Mouse (Mus musculus): Measurements from ENCODE around the gene Gm7137. TPM values are rescaled to one million over a fixed set of nuclear protein-coding genes. Genes with fewer than 3 reads are reported as not detected.
"Not testable (repeated sequence)": the region's sequence is repeated elsewhere in the genome, so short reads cannot be mapped to it uniquely, and the experiment has no call there.

Gm7137 gene
- polyA plus RNA-seq (2015; fragmentation: Nextera tagmentation; extraction: Ambion mirVana), result not detected in 2 replicates

DNA sequence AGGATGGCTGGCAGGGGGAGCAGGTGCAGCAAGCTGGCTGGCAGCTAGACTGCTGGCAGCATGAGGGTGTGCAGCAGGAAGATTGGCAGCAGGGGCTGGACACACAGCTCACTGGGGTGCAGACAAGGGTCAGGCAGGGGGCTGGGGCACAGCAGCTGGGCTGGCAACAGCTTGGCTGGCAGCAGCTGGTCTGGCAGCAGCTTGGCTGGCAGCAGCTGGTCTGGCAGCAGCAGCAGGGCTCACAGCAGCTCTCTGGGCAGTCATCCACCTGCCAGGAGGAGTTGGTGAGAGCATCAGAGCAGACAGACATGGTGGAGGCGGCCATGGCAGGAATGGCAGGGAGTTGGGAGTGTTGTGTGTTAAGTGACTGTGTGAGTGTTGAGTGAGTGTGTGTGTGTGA lies at the start of gene Gm7137:
Gene Gm7137, minus strand, starts transcription at position 325 of the 400 bp plus-strand sequence.
- H3K27ac ChIP-seq (ENCODE audit: low read length); H3K9ac ChIP-seq (ENCODE audit: low read depth, low read length); H3K9me3 ChIP-seq (replicated peaks; ENCODE audit: control insufficient read depth, low read length, poor library complexity, severe bottlenecking); H3K4me1 ChIP-seq (ENCODE audit: control insufficient read depth, insufficient read depth, low read length); H3K4me2 ChIP-seq (ENCODE audit: low read length); ATAC-seq; H3K36me3 ChIP-seq (ENCODE audit: control insufficient read depth, insufficient read depth, low read length); H3K27me3 ChIP-seq (ENCODE audit: control insufficient read depth, insufficient read depth, low read depth, low read length); H3K4me3 ChIP-seq (ENCODE audit: low read depth, low read length): not testable (repeated sequence)
- WGBS, result 20% methylated on average over 1 of the region's 1 CpGs

DNA sequence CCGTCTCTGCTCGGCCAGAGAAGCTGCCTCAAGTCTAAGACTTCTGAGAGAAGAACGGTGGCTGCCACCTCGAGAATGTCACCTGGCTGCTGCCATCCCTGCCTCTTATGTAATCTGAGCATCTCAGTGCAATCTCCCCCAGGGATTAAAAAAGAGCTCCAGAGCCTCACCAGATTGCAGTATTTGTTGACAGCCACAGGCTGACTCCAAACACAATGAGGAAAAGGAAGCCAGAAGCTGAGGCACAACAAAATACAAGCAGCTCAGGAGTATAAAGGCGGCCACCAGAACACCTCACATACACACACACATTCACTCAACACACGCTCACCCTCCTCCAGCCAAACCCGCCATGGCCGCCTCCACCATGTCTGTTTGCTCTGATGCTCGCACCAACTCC lies 47.6 kb upstream of the Gm7137 start, which contains the start of gene Krtap10-10:
Gene Krtap10-10, plus strand, starts transcription at position 301 of the 400 bp plus-strand sequence.
- Histone ChIP-seq H3K27ac (ENCODE audit: low read length) (no peak within 1 kb of the TSS), H3K4me2 (ENCODE audit: low read length) (no peak within 1 kb of the TSS), H3K9me3 (replicated peaks; ENCODE audit: control insufficient read depth, low read length, poor library complexity, severe bottlenecking) (no peaks in the 10 kb centered on the region), H3K9ac (ENCODE audit: low read depth, low read length) (no peak within 1 kb of the TSS), H3K36me3 (ENCODE audit: control insufficient read depth, insufficient read depth, low read length) (no peaks in the 10 kb centered on the region), H3K4me3 (ENCODE audit: low read depth, low read length) (no peak within 1 kb of the TSS), H3K27me3 (ENCODE audit: control insufficient read depth, insufficient read depth, low read depth, low read length) (no peaks in the 10 kb centered on the region), H3K4me1 (ENCODE audit: control insufficient read depth, insufficient read depth, low read length) (no peaks in the 10 kb centered on the region)
- WGBS, result 71% methylated on average over 9 of the region's 9 CpGs
- ATAC-seq, result no peak

- Histone ChIP-seq H3K9me3 (replicated peaks; ENCODE audit: control insufficient read depth, low read length, poor library complexity, severe bottlenecking) (0 out of 2 replicates have a peak, but pooled peaks cover 2% of the 10 kb centered on the region), H3K4me2 (ENCODE audit: low read length) (no peak within 1 kb of the TSS), H3K4me1 (ENCODE audit: control insufficient read depth, insufficient read depth, low read length) (no peaks in the 10 kb centered on the region), H3K9ac (ENCODE audit: low read depth, low read length) (no peak within 1 kb of the TSS), H3K27ac (ENCODE audit: low read length) (no peak within 1 kb of the TSS), H3K4me3 (ENCODE audit: low read depth, low read length) (no peak within 1 kb of the TSS), H3K27me3 (ENCODE audit: control insufficient read depth, insufficient read depth, low read depth, low read length) (no peaks in the 10 kb centered on the region), H3K36me3 (ENCODE audit: control insufficient read depth, insufficient read depth, low read length) (no peaks in the 10 kb centered on the region)
- ATAC-seq, result no peak
- 71% methylated on average over 6 of the region's 6 CpGs for WGBS
Measured at GRCm38 (mm10) chr10:77826951-77827350, 39.0 kb upstream of the Gm7137 start, which contains the start of gene Krtap10-4. Gene Krtap10-4 (minus strand): TSS chr10:77827095.

- Histone ChIP-seq H3K4me1 (ENCODE audit: control insufficient read depth, insufficient read depth, low read length) (no peaks in the 10 kb centered on the region), H3K27me3 (ENCODE audit: control insufficient read depth, insufficient read depth, low read depth, low read length) (no peaks in the 10 kb centered on the region), H3K9me3 (replicated peaks; ENCODE audit: control insufficient read depth, low read length, poor library complexity, severe bottlenecking) (0 out of 2 replicates have a peak, but pooled peaks cover 2% of the 10 kb centered on the region), H3K27ac (ENCODE audit: low read length) (no peak overlapping the region), H3K9ac (ENCODE audit: low read depth, low read length) (no peak overlapping the region), H3K4me3 (ENCODE audit: low read depth, low read length) (no peak overlapping the region), H3K36me3 (ENCODE audit: control insufficient read depth, insufficient read depth, low read length) (no peaks in the 10 kb centered on the region), H3K4me2 (ENCODE audit: low read length) (peak overlapping the region; percentile 26; the same call in 1 of the 2 replicates)
- ATAC-seq, result peak; percentile 62; the same call in 1 of the 2 replicates
- WGBS, result 28% methylated on average over 4 of the region's 4 CpGs
Measured at GRCm38 (mm10) chr10:77819203-77819602, 31.2 kb upstream of the Gm7137 start.

GRCm38 (mm10) chr10:77818523-77818922 lies 30.5 kb upstream of the Gm7137 start:
- WGBS, result 95% methylated on average over 4 of the region's 4 CpGs
- peak; percentile 60 for ATAC-seq

GRCm38 (mm10) chr10:77815514-77815913 lies 27.5 kb upstream of the Gm7137 start:
- no peak overlapping the region for H3K27ac ChIP-seq (ENCODE audit: low read length)
- no peaks in the 10 kb centered on the region for H3K9me3 ChIP-seq (replicated peaks; ENCODE audit: control insufficient read depth, low read length, poor library complexity, severe bottlenecking)
- no peak for ATAC-seq
- H3K4me1 ChIP-seq (ENCODE audit: control insufficient read depth, insufficient read depth, low read length), result no peaks in the 10 kb centered on the region
- no peak overlapping the region for H3K4me2 ChIP-seq (ENCODE audit: low read length)
- no peak overlapping the region for H3K4me3 ChIP-seq (ENCODE audit: low read depth, low read length)
- H3K27me3 ChIP-seq (ENCODE audit: control insufficient read depth, insufficient read depth, low read depth, low read length), result no peaks in the 10 kb centered on the region
- no peak overlapping the region for H3K9ac ChIP-seq (ENCODE audit: low read depth, low read length)
- 38% methylated on average over 5 of the region's 5 CpGs for WGBS
- no peaks in the 10 kb centered on the region for H3K36me3 ChIP-seq (ENCODE audit: control insufficient read depth, insufficient read depth, low read length)

More at GRCm38 (mm10) chr10:77818523-77818922, 30.5 kb upstream of the Gm7137 start:
- Histone ChIP-seq H3K27me3 (ENCODE audit: control insufficient read depth, insufficient read depth, low read depth, low read length) (no peaks in the 10 kb centered on the region), H3K4me3 (ENCODE audit: low read depth, low read length) (no peak overlapping the region), H3K4me2 (ENCODE audit: low read length) (no peak overlapping the region), H3K9me3 (replicated peaks; ENCODE audit: control insufficient read depth, low read length, poor library complexity, severe bottlenecking) (no peaks in the 10 kb centered on the region), H3K36me3 (ENCODE audit: control insufficient read depth, insufficient read depth, low read length) (no peaks in the 10 kb centered on the region), H3K27ac (ENCODE audit: low read length) (no peak overlapping the region), H3K9ac (ENCODE audit: low read depth, low read length) (no peak overlapping the region), H3K4me1 (ENCODE audit: control insufficient read depth, insufficient read depth, low read length) (no peaks in the 10 kb centered on the region)

GRCm38 (mm10) chr10:77814382-77814781 lies 26.4 kb upstream of the Gm7137 start, which contains the start of gene Gm2696:
Gene Gm2696 (plus strand): TSS chr10:77814682.
- WGBS, result 62% methylated on average over 4 of the region's 4 CpGs
- no peaks in the 10 kb centered on the region for H3K9me3 ChIP-seq (replicated peaks; ENCODE audit: control insufficient read depth, low read length, poor library complexity, severe bottlenecking)
- no peaks in the 10 kb centered on the region for H3K36me3 ChIP-seq (ENCODE audit: control insufficient read depth, insufficient read depth, low read length)

DNA sequence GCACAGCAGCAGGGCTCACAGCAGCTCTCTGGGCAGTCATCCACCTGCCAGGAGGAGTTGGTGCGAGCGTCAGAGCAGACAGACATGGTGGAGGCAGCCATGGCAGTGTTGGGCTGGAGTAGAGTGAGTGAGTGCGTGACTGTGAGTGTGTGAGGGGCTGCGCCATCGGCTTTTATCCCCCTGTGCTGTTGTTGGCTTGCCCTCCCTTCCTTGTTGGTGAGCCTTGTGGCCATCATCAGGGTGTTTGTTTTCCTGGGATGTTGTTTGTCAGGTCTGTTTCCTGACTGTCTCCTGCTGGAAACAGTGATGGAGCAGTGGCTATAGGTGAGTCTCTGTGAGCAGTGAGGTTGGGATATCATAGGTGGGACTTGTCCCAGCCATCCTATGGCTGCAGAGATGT lies 23.7 kb upstream of the Gm7137 start, which contains the start of gene Gm9507:
Gene Gm9507, minus strand, starts transcription at position 101 of the 400 bp plus-strand sequence.
- ATAC-seq, result no peak
- no peak within 1 kb of the TSS for H3K27ac ChIP-seq (ENCODE audit: low read length)
- no peak within 1 kb of the TSS for H3K9ac ChIP-seq (ENCODE audit: low read depth, low read length)
- H3K27me3 ChIP-seq (ENCODE audit: control insufficient read depth, insufficient read depth, low read depth, low read length), result no peaks in the 10 kb centered on the region
- H3K36me3 ChIP-seq (ENCODE audit: control insufficient read depth, insufficient read depth, low read length), result no peaks in the 10 kb centered on the region
- H3K4me2 ChIP-seq (ENCODE audit: low read length), result no peak within 1 kb of the TSS
- no peak within 1 kb of the TSS for H3K4me3 ChIP-seq (ENCODE audit: low read depth, low read length)
- H3K9me3 ChIP-seq (replicated peaks; ENCODE audit: control insufficient read depth, low read length, poor library complexity, severe bottlenecking), result no peaks in the 10 kb centered on the region
- H3K4me1 ChIP-seq (ENCODE audit: control insufficient read depth, insufficient read depth, low read length), result no peaks in the 10 kb centered on the region
- 69% methylated on average over 5 of the region's 5 CpGs for WGBS

More at GRCm38 (mm10) chr10:77814382-77814781, 26.4 kb upstream of the Gm7137 start, which contains the start of gene Gm2696:
- no peak within 1 kb of the TSS for H3K9ac ChIP-seq (ENCODE audit: low read depth, low read length)
- no peak within 1 kb of the TSS for H3K27ac ChIP-seq (ENCODE audit: low read length)
- H3K4me1 ChIP-seq (ENCODE audit: control insufficient read depth, insufficient read depth, low read length), result no peaks in the 10 kb centered on the region
- no peak for ATAC-seq
- no peaks in the 10 kb centered on the region for H3K27me3 ChIP-seq (ENCODE audit: control insufficient read depth, insufficient read depth, low read depth, low read length)
- no peak within 1 kb of the TSS for H3K4me2 ChIP-seq (ENCODE audit: low read length)
- H3K4me3 ChIP-seq (ENCODE audit: low read depth, low read length), result no peak within 1 kb of the TSS

DNA sequence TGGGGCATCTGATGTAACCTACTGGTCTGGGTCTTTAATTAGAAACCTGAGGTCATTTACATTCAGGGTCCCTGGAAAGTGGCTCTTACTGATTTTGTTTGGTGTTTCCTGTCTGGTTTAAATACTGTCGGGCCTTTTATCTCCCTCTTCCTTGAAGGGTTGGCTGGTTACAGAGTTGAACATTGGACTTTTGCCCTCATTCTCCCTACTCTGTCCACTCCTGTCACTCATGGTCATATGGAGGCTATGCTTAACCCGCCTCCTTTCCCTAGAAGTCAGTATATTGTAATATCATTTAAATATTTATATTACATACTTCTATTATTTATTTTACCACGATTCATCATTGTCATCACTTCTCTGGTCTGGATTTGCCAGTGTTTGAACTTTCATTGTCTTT lies 16.1 kb upstream of the Gm7137 start:
- no peaks in the 10 kb centered on the region for H3K9me3 ChIP-seq (replicated peaks; ENCODE audit: control insufficient read depth, low read length, poor library complexity, severe bottlenecking)
- no peak overlapping the region for H3K4me3 ChIP-seq (ENCODE audit: low read depth, low read length)
- 85% methylated on average over 3 of the region's 3 CpGs for WGBS
- no peak overlapping the region for H3K27ac ChIP-seq (ENCODE audit: low read length)
- H3K4me1 ChIP-seq (ENCODE audit: control insufficient read depth, insufficient read depth, low read length), result no peaks in the 10 kb centered on the region
- no peak overlapping the region for H3K9ac ChIP-seq (ENCODE audit: low read depth, low read length)
- no peak overlapping the region for H3K4me2 ChIP-seq (ENCODE audit: low read length)
- H3K27me3 ChIP-seq (ENCODE audit: control insufficient read depth, insufficient read depth, low read depth, low read length), result no peaks in the 10 kb centered on the region
- no peak for ATAC-seq
- H3K36me3 ChIP-seq (ENCODE audit: control insufficient read depth, insufficient read depth, low read length), result no peaks in the 10 kb centered on the region
